Mouse (Mus musculus) midbrain, postnatal 0 days (tissue): Measurements from ENCODE around the gene Hint3. TPM values are rescaled to one million over a fixed set of nuclear protein-coding genes. Genes with fewer than 3 reads are reported as not detected.

Source experiments
- ATAC-seq: fragments of 200-750 bp; cut with Nextera tagmentation; 2 replicates; pipeline ENCODE4 v1.8.0; 2017; ENCODE audit warnings: moderate number of reproducible peaks, mild to moderate bottlenecking, moderate TSS enrichment, moderate library complexity; ENCODE audit not compliant: low FRiP score
- DNase-seq: peaks from one replicate; pipeline ENCODE4 v3.0.0-alpha.2; 2015; ENCODE audit warnings: low spot score
- H3K27ac ChIP-seq: fragments of 300-500 bp; sonication (generic); 2 replicates; pipeline ENCODE4 v1.5.1; 2014; ENCODE audit warnings: low read depth, mild to moderate bottlenecking, low read length, mixed read lengths
- H3K27me3 ChIP-seq: fragments of 300-500 bp; sonication (generic); 2 replicates; pipeline ENCODE4 v1.6.1; 2014; ENCODE audit warnings: low read length, control low read depth, mixed read lengths; ENCODE audit not compliant: insufficient read depth
- H3K36me3 ChIP-seq: fragments of 300-500 bp; sonication (generic); 2 replicates; pipeline ENCODE4 v1.6.1; 2014; ENCODE audit warnings: low read length, control low read depth, mixed read lengths; ENCODE audit not compliant: insufficient read depth
- H3K4me1 ChIP-seq: fragments of 300-500 bp; sonication (generic); 2 replicates; pipeline ENCODE4 v1.6.1; 2014; ENCODE audit warnings: mild to moderate bottlenecking, control low read depth, antibody characterized with exemption, low read length, mixed read lengths; ENCODE audit not compliant: insufficient read depth
- H3K4me2 ChIP-seq: fragments of 300-500 bp; sonication (generic); 2 replicates; pipeline ENCODE4 v1.6.1; 2014; ENCODE audit warnings: low read depth, mild to moderate bottlenecking, low read length, mixed read lengths; ENCODE audit not compliant: poor library complexity, severe bottlenecking
- H3K4me3 ChIP-seq: fragments of 300-500 bp; sonication (generic); 2 replicates; pipeline ENCODE4 v1.5.1; 2014; ENCODE audit warnings: low read depth, mild to moderate bottlenecking, low read length, moderate library complexity
- H3K9ac ChIP-seq: fragments of 300-500 bp; sonication (generic); replicated peaks from 2 replicates; pipeline ENCODE4 v1.6.1; 2014; ENCODE audit warnings: mild to moderate bottlenecking, low read length, moderate library complexity, mixed read lengths; ENCODE audit not compliant: poor library complexity, severe bottlenecking
- H3K9me3 ChIP-seq: fragments of 300-500 bp; sonication (generic); 2 replicates; pipeline ENCODE4 v1.6.1; 2016; ENCODE audit warnings: low read length, control low read depth
- CTCF ChIP-seq: IDR thresholded peaks from 2 replicates; pipeline ENCODE4 v1.5.1; 2016; ENCODE audit warnings: antibody characterized with exemption, mild to moderate bottlenecking
- WGBS: fragments of 180-500 bp; shearing (Covaris S2); extraction: QIAGEN DNeasy Blood & Tissue Kit; methylation state at CpG from one replicate; pipeline ENCODE4 v1.1.7; 2014; 5-methylcytosine and 5-hydroxymethylcytosine counted together
- polyA plus RNA-seq: library from polyadenylated mRNA; unstranded; fragments of >200 nt; fragmentation: Nextera tagmentation; extraction: Ambion mirVana; gene quantifications from 2 replicates; pipeline ENCODE4 v1.2.1, GENCODE M21; 2015
- total RNA-seq: library from RNA; depleted of rRNA; stranded (reverse); fragments of >200 nt; gene quantifications from 2 replicates; pipeline ENCODE4 v1.2.3, GENCODE M21; 2014

Hint3 gene
- total and polyA plus RNA-seq, 2 experiments from 2014 or later: 12.6 to 15.1 TPM

- Histone ChIP-seq H3K4me2 (no peak overlapping the region), H3K27me3 (no peaks in the 10 kb centered on the region), H3K9me3 (no peaks in the 10 kb centered on the region), H3K27ac (no peak overlapping the region), H3K4me1 (no peaks in the 10 kb centered on the region), H3K9ac (no peak overlapping the region), H3K36me3 (no peaks in the 10 kb centered on the region; the same call in 1 of the 2 replicates), H3K4me3 (no peak overlapping the region)
- ATAC-seq: no peak
- DNase-seq: no peak
- no peak for TF ChIP-seq CTCF
These were observed 19.8 kb downstream of the Hint3 start for GRCm38 (mm10) chr10:30609614-30610013.

DNA sequence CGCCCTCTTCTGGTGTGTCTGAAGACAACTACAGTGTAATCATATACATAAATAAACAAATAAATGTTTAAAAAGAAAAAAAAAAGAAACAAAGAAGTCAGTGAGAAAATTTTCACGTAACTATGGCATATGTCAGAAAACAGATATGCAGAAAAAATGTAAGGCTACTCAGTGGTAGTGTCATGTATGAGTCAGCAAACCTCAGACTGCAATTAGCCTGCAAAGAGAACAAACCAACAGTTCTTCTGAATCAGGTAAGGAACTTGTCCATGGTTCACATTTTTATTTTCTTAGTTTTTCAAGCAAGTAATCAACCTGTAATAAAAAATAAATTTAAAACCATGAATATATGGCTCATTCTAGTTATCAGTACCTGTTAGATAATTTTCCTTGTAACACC is 21.3 kb downstream of the Hint3 start:
- H3K9ac ChIP-seq: no peak overlapping the region
- no peaks in the 10 kb centered on the region for H3K4me1 ChIP-seq
- DNase-seq (no peak), ATAC-seq (no peak)
- H3K4me2 ChIP-seq: no peak overlapping the region
- no peak overlapping the region for H3K4me3 ChIP-seq
- no peaks in the 10 kb centered on the region for H3K9me3 ChIP-seq
- WGBS: 65% methylated on average over 2 of the region's 2 CpGs
- H3K27ac ChIP-seq: no peak overlapping the region
- H3K27me3 ChIP-seq: no peaks in the 10 kb centered on the region
- no peak for TF ChIP-seq CTCF
- H3K36me3 ChIP-seq: no peaks in the 10 kb centered on the region; the same call in 1 of the 2 replicates

DNA sequence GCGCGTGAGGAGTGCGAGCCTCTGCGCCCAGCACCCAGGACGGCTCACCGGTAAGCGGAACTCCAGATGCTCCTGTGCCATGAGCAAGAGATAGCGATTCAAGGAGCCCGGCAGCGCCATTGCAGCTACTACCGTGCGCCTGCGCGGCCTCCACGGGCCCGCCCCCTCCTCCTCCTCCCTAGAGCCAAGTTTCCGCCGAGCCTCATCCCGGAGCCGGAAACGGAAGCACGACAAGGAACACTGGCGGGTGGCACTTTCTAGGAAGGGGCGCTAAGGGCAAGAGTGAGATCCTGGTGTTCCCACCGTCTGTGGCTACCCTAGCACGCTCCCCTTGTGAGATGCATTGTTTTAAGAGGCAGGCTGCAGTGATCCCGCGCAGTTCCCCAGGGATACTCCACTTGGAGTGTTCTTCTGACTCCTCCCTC is 28.9 kb downstream of the Hint3 start, which contains the start of gene Trmt11:
Gene Trmt11, minus strand, starts transcription at position 208 of the 425 bp plus-strand sequence.
- H3K4me3 ChIP-seq: peak within 1 kb of the TSS; percentile 74
- H3K36me3 ChIP-seq: 0 out of 2 replicates have a peak, but pooled peaks cover 3% of the 10 kb centered on the region
- peak within 1 kb of the TSS; percentile 76 for H3K4me2 ChIP-seq
- ATAC-seq: peak; percentile 97
- H3K4me1 ChIP-seq: peaks cover 5% of the 10 kb centered on the region; the same call in 1 of the 2 replicates
- H3K27ac ChIP-seq: peak within 1 kb of the TSS; percentile 73
- peak; percentile 93 for DNase-seq
- H3K9me3 ChIP-seq: no peaks in the 10 kb centered on the region
- no peak for TF ChIP-seq CTCF
- peak within 1 kb of the TSS; percentile 91 for H3K9ac ChIP-seq
- H3K27me3 ChIP-seq: no peaks in the 10 kb centered on the region
- WGBS: 2% methylated on average over 28 of the region's 28 CpGs

GRCm38 (mm10) chr10:30600094-30600534 is 29.3 kb downstream of the Hint3 start:
- no peak for TF ChIP-seq CTCF
- peak overlapping the region; percentile 74 for H3K4me3 ChIP-seq
- 1% methylated on average over 27 of the region's 27 CpGs for WGBS
- DNase-seq (peak; percentile 10), ATAC-seq (peak; percentile 79)
- H3K9me3 ChIP-seq: no peaks in the 10 kb centered on the region
- H3K36me3 ChIP-seq: 0 out of 2 replicates have a peak, but pooled peaks cover 5% of the 10 kb centered on the region
- H3K9ac ChIP-seq: peak overlapping the region; percentile 91
- no peaks in the 10 kb centered on the region for H3K27me3 ChIP-seq
- H3K4me1 ChIP-seq: peaks cover 5% of the 10 kb centered on the region; the same call in 1 of the 2 replicates
- H3K4me2 ChIP-seq: peak overlapping the region; percentile 76
- H3K27ac ChIP-seq: peak overlapping the region; percentile 73

GRCm38 (mm10) chr10:30587037-30587436 is 42.4 kb downstream of the Hint3 start:
- Histone ChIP-seq H3K4me1 (no peaks in the 10 kb centered on the region), H3K4me3 (no peak overlapping the region), H3K4me2 (no peak overlapping the region), H3K9ac (no peak overlapping the region), H3K36me3 (peaks cover 5% of the 10 kb centered on the region; the same call in 1 of the 2 replicates), H3K27me3 (no peaks in the 10 kb centered on the region), H3K27ac (no peak overlapping the region), H3K9me3 (no peaks in the 10 kb centered on the region)
- peak; percentile 76 for ATAC-seq
- peak; percentile 64 for TF ChIP-seq CTCF
- 54% methylated on average over 5 of the region's 5 CpGs for WGBS
- DNase-seq: peak; percentile 63

GRCm38 (mm10) chr10:30585691-30586090 is 43.7 kb downstream of the Hint3 start:
- Histone ChIP-seq H3K36me3 (peaks cover 5% of the 10 kb centered on the region; the same call in 1 of the 2 replicates), H3K27me3 (no peaks in the 10 kb centered on the region), H3K4me1 (no peaks in the 10 kb centered on the region), H3K27ac (no peak overlapping the region), H3K4me3 (no peak overlapping the region), H3K9me3 (no peaks in the 10 kb centered on the region), H3K4me2 (no peak overlapping the region), H3K9ac (no peak overlapping the region)
- ATAC-seq: no peak
- DNase-seq: no peak
- 96% methylated on average over 1 of the region's 1 CpGs for WGBS
- no peak for TF ChIP-seq CTCF
